Mouse (Mus musculus) E14TG2a.4 (cell line): ENCODE measurements around the gene Smg1.

Experiments used
- H3K27me3 ChIP-seq: 2 replicates; pipeline ENCODE4 v1.6.1; 2014; ENCODE audit warnings: low read length, control low read depth; ENCODE audit not compliant: insufficient read depth
- H3K36me3 ChIP-seq: 2 replicates; pipeline ENCODE4 v1.6.1; 2014; ENCODE audit warnings: low read length, control low read depth; ENCODE audit not compliant: insufficient read depth
- H3K4me1 ChIP-seq: replicated peaks from 2 replicates; pipeline ENCODE4 v1.6.1; 2014; ENCODE audit warnings: low read depth, low read length, control low read depth
- H3K4me3 ChIP-seq: replicated peaks from 2 replicates; pipeline ENCODE4 v1.5.1; 2014; ENCODE audit warnings: mild to moderate bottlenecking, low read length
- H3K9me3 ChIP-seq: 2 replicates; pipeline ENCODE4 v1.6.1; 2014; ENCODE audit warnings: low read length, control low read depth
- CTCF ChIP-seq: conservative IDR thresholded peaks from 2 replicates; pipeline ENCODE4 v1.5.1; 2014; ENCODE audit warnings: low read length
- NANOG ChIP-seq: IDR thresholded peaks from 2 replicates; pipeline ENCODE4 v1.6.1; 2014; ENCODE audit warnings: borderline replicate concordance, low read length, mixed read lengths
- POU5F1 ChIP-seq: IDR thresholded peaks from 2 replicates; pipeline ENCODE4 v1.6.1; 2014; ENCODE audit warnings: low read length, borderline replicate concordance

Smg1 gene

GRCm38 (mm10) chr7:118252979-118253378, 9.5 kb upstream of the Smg1 start:
- H3K4me1 ChIP-seq = peaks cover 23% of the 10 kb centered on the region

DNA sequence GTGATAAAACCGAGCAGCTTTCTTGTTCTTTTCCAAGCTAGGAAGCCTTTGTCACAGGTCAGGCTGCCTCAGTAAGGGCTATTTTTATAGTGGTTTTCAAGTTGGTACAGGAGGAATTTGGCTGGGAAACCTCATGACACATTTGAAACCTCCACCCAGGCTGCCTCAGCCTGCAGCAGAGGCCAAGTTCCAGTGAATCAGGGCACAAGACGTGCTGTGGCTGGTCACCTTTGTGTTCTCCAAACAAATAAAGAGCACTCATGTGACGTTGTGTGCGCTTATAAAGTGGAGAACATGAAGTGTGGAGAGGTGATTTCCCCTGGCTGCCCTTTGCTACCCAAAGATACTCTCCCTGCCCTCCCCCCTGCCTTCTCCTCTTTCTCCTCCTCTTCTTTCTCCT, 8.9 kb upstream of the Smg1 start:
- H3K27me3 ChIP-seq = peaks cover 4% of the 10 kb centered on the region; the same call in 1 of the 2 replicates
- peaks cover 18% of the 10 kb centered on the region for H3K4me1 ChIP-seq
- H3K9me3 ChIP-seq = no peaks in the 10 kb centered on the region
- H3K36me3 ChIP-seq = no peaks in the 10 kb centered on the region
- no peak for TF ChIP-seq CTCF
- no peak for TF ChIP-seq NANOG
- TF ChIP-seq POU5F1 = no peak
- H3K4me3 ChIP-seq = no peak overlapping the region

More at GRCm38 (mm10) chr7:118252979-118253378, 9.5 kb upstream of the Smg1 start:
- H3K36me3 ChIP-seq = no peaks in the 10 kb centered on the region
- TF ChIP-seq POU5F1 (no peak), CTCF (no peak), NANOG (no peak)
- no peak overlapping the region for H3K4me3 ChIP-seq
- H3K9me3 ChIP-seq = no peaks in the 10 kb centered on the region
- peaks cover 4% of the 10 kb centered on the region; the same call in 1 of the 2 replicates for H3K27me3 ChIP-seq

GRCm38 (mm10) chr7:118251392-118252170, 8.1 kb upstream of the Smg1 start:
- Histone ChIP-seq H3K36me3 (no peaks in the 10 kb centered on the region), H3K4me3 (no peak overlapping the region), H3K27me3 (peaks cover 4% of the 10 kb centered on the region; the same call in 1 of the 2 replicates), H3K4me1 (peaks cover 18% of the 10 kb centered on the region), H3K9me3 (no peaks in the 10 kb centered on the region)
- TF ChIP-seq CTCF = no peak
- no peak for TF ChIP-seq POU5F1
- no peak for TF ChIP-seq NANOG

DNA sequence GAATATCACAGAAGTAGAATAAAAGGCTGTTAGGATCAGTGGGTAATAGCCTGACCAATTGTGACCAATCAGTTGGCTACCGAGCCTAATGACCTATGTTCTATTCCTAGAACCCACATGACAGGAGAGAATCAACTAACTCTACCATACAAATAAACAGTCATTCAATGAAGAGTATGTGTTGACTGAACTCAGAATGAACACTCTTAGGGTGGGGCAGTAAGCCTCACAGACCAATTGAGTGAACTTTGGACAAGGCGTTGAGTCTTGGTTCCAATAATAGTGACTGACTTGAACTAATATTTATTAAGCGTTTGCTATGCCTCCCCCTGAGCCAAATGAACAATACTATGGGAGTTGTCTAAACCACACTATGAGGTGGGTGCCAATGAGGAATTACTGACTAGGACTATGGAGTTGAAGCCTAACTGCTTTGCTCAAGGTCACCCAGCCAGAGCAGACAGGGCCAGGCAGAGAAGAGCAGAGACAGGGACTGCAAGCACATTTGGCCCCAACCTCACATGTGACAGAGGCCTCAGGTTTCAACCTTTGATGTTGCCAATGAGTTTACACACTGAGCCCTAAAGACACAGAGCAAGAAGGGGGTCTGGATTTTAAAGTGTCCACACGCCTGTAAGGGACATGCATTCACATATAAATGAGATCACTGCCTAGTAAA, 7.2 kb upstream of the Smg1 start:
- Histone ChIP-seq H3K4me1 (peaks cover 18% of the 10 kb centered on the region), H3K36me3 (no peaks in the 10 kb centered on the region), H3K27me3 (peaks cover 4% of the 10 kb centered on the region; the same call in 1 of the 2 replicates), H3K4me3 (no peak overlapping the region), H3K9me3 (no peaks in the 10 kb centered on the region)
- TF ChIP-seq POU5F1 (no peak), NANOG (no peak)

DNA sequence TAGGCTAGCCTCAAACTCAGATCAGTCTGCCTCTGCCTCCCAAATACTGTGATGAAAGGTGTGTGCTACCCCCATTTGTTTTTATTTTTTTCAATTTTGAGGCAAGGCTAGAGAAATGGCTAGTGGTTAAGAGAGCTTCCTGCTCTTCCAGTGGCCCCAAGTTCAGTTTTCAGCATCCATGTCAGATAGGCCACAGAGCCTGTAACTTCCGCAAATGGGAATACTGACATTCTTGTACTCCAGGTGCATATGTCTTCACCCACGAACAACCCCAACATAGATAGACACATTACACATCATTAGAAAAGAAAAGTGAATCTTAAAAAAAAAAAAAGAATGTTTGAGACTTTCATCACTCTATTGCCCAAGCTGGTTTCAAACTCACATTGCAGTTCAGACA, 6.1 kb upstream of the Smg1 start:
- Histone ChIP-seq H3K27me3 (0 out of 2 replicates have a peak, but pooled peaks cover 2% of the 10 kb centered on the region), H3K9me3 (no peaks in the 10 kb centered on the region), H3K4me1 (peaks cover 21% of the 10 kb centered on the region), H3K36me3 (no peaks in the 10 kb centered on the region), H3K4me3 (no peak overlapping the region)
- TF ChIP-seq NANOG (no peak), POU5F1 (no peak)

DNA sequence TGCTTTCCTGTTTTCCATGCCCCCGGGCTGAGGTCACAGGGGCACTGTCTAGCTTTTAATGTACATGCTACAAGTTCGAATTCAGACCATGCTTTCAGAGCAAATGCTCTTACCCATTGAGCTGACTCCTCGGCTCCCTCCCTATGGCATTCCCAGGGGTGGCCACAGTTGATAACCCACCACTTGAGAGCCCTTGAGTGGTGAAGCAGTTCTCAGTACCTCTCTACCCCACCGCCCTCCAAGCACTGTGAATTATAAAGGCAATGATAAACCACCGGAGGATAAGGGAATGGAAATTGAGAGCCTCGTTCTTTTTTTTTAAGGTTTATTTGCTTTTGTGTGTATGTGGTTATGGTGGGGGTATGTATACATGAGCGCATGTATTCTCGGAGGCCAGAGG, 4.6 kb upstream of the Smg1 start:
- TF ChIP-seq CTCF (no peak), NANOG (no peak), POU5F1 (no peak)

GRCm38 (mm10) chr7:118245260-118245659, 1.8 kb upstream of the Smg1 start:
- Histone ChIP-seq H3K27me3 (0 out of 2 replicates have a peak, but pooled peaks cover 2% of the 10 kb centered on the region), H3K4me1 (peaks cover 30% of the 10 kb centered on the region), H3K9me3 (no peaks in the 10 kb centered on the region), H3K36me3 (no peaks in the 10 kb centered on the region), H3K4me3 (no peak overlapping the region)
- TF ChIP-seq CTCF = no peak
- no peak for TF ChIP-seq POU5F1

More for the DNA sequence above, 4.6 kb upstream of the Smg1 start:
- H3K36me3 ChIP-seq = no peaks in the 10 kb centered on the region
- peaks cover 18% of the 10 kb centered on the region for H3K4me1 ChIP-seq
- H3K27me3 ChIP-seq = 0 out of 2 replicates have a peak, but pooled peaks cover 2% of the 10 kb centered on the region
- H3K9me3 ChIP-seq = no peaks in the 10 kb centered on the region
- H3K4me3 ChIP-seq = no peak overlapping the region

DNA sequence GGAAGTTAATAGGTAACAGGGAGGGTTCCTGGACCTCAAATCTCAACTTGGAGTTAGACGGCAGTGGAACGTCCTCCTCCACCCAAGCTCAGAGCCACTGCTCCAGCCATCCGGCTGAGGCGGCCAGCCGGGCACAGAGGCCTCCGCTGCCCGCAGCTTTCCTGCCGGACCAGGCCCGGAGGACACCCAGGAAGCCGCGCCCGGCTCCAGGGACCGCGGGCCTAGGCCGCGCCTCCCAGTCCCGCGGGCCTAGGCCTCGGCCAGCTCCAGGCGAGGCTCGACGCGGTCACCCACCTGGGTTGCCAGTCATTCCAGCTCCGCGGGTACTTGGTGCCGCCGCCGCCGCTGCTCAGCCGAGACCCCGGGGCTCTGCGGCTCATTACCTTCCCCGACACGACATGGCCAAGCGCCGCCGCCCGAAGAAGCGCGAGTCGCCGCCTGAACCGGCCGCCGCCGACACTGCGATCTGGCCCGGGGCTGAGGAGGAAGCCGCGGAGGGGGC, 508 bp downstream of the Smg1 start:
- H3K27me3 ChIP-seq = no peaks in the 10 kb centered on the region
- peak overlapping the region; percentile 97 for H3K4me3 ChIP-seq
- no peaks in the 10 kb centered on the region for H3K9me3 ChIP-seq
- no peaks in the 10 kb centered on the region for H3K36me3 ChIP-seq
- H3K4me1 ChIP-seq = peaks cover 48% of the 10 kb centered on the region
- TF ChIP-seq POU5F1 (no peak), CTCF (no peak), NANOG (no peak)
